Mouse (Mus musculus) liver, embryonic 15.5 days (tissue): ENCODE results near the gene Scgb1a1. TPM values are rescaled to one million over a fixed set of nuclear protein-coding genes. Genes with fewer than 3 reads are reported as not detected.
"Not testable (repeated sequence)": the region's sequence is repeated elsewhere in the genome, so short reads cannot be mapped to it uniquely, and the experiment has no call there.

Experiments
- ATAC-seq: fragments of 200-750 bp; cut with Nextera tagmentation; 2 replicates; pipeline ENCODE4 v1.8.0; 2017; ENCODE audit warnings: moderate number of reproducible peaks, mild to moderate bottlenecking, moderate library complexity; ENCODE audit not compliant: insufficient read depth
- H3K27ac ChIP-seq: fragments of 300-500 bp; sonication (generic); replicated peaks from 2 replicates; pipeline ENCODE4 v1.5.1; 2015; ENCODE audit warnings: mild to moderate bottlenecking, inconsistent platforms
- H3K27me3 ChIP-seq: fragments of 300-500 bp; sonication (generic); 2 replicates; pipeline ENCODE4 v1.6.1; 2015; ENCODE audit warnings: mild to moderate bottlenecking, inconsistent platforms
- H3K36me3 ChIP-seq: fragments of 300-500 bp; sonication (generic); replicated peaks from 2 replicates; pipeline ENCODE4 v1.6.1; 2015; ENCODE audit warnings: moderate library complexity, mild to moderate bottlenecking, inconsistent platforms
- H3K4me1 ChIP-seq: fragments of 300-500 bp; sonication (generic); replicated peaks from 2 replicates; pipeline ENCODE4 v1.6.1; 2015; ENCODE audit warnings: inconsistent platforms
- H3K4me2 ChIP-seq: fragments of 300-500 bp; sonication (generic); 2 replicates; pipeline ENCODE4 v1.6.1; 2015; ENCODE audit warnings: moderate library complexity, mild to moderate bottlenecking, inconsistent platforms
- H3K4me3 ChIP-seq: fragments of 300-500 bp; sonication (generic); replicated peaks from 2 replicates; pipeline ENCODE4 v1.5.1; 2015; ENCODE audit warnings: mild to moderate bottlenecking, inconsistent platforms
- H3K9ac ChIP-seq: fragments of 300-500 bp; sonication (generic); 2 replicates; pipeline ENCODE4 v1.6.1; 2015; ENCODE audit warnings: moderate library complexity, mild to moderate bottlenecking, inconsistent platforms
- H3K9me3 ChIP-seq: fragments of 300-500 bp; sonication (generic); replicated peaks from 2 replicates; pipeline ENCODE4 v1.6.1; 2016; ENCODE audit warnings: inconsistent platforms
- WGBS: fragments of 180-500 bp; shearing (Covaris S2); methylation state at CpG from one replicate; pipeline ENCODE4 v1.1.7; 2015; ENCODE audit warnings: mixed read lengths; ENCODE audit not compliant: insufficient replicate concordance; 5-methylcytosine and 5-hydroxymethylcytosine counted together
- polyA plus RNA-seq: library from polyadenylated mRNA; unstranded; fragments of >200 nt; fragmentation: Nextera tagmentation; extraction: Ambion mirVana; gene quantifications from 2 replicates; pipeline ENCODE4 v1.2.1, GENCODE M21; 2015

Gene Scgb1a1
- polyA plus RNA-seq: not detected in 2 replicates

- Histone ChIP-seq H3K4me2 (no peak within 1 kb of the TSS), H3K27ac (no peak within 1 kb of the TSS), H3K9me3 (no peaks in the 10 kb centered on the region), H3K27me3 (no peaks in the 10 kb centered on the region; the same call in 1 of the 2 replicates), H3K4me3 (no peak within 1 kb of the TSS), H3K9ac (no peak within 1 kb of the TSS), H3K36me3 (no peaks in the 10 kb centered on the region), H3K4me1 (no peaks in the 10 kb centered on the region)
- WGBS: 60% methylated on average over 4 of the region's 4 CpGs
- ATAC-seq: no peak
Observed at GRCm38 (mm10) chr19:9087821-9088220, at the start of gene Scgb1a1. Gene Scgb1a1 (minus strand): TSS chr19:9087958.

- Histone ChIP-seq H3K27me3 (no peaks in the 10 kb centered on the region), H3K36me3 (no peaks in the 10 kb centered on the region), H3K4me2 (no peak overlapping the region), H3K9me3 (no peaks in the 10 kb centered on the region), H3K4me1 (peaks cover 16% of the 10 kb centered on the region), H3K9ac (no peak overlapping the region), H3K4me3 (no peak overlapping the region), H3K27ac (no peak overlapping the region)
- ATAC-seq: no peak
- 70% methylated on average over 1 of the region's 1 CpGs for WGBS
Observed at GRCm38 (mm10) chr19:9137159-9137558, 49.4 kb upstream of the Scgb1a1 start.

GRCm38 (mm10) chr19:9135512-9136331, 48.0 kb upstream of the Scgb1a1 start, which contains the start of gene Asrgl1:
Gene Asrgl1 (minus strand): TSS chr19:9135636.
- H3K27me3 ChIP-seq: no peaks in the 10 kb centered on the region

GRCm38 (mm10) chr19:9134746-9135511, 47.2 kb upstream of the Scgb1a1 start:
- Histone ChIP-seq H3K9me3 (no peaks in the 10 kb centered on the region), H3K9ac (peak overlapping the region; percentile 63), H3K4me1 (peaks cover 16% of the 10 kb centered on the region), H3K27ac (no peak overlapping the region; the same call in 1 of the 2 replicates), H3K4me2 (peak overlapping the region; percentile 93), H3K36me3 (no peaks in the 10 kb centered on the region), H3K27me3 (no peaks in the 10 kb centered on the region), H3K4me3 (peak overlapping the region; percentile 70)
- peak; percentile 61 for ATAC-seq
- under 1% methylated on average over 36 of the region's 37 CpGs for WGBS

More at GRCm38 (mm10) chr19:9135512-9136331, 48.0 kb upstream of the Scgb1a1 start, which contains the start of gene Asrgl1:
- H3K27ac ChIP-seq: no peak within 1 kb of the TSS; the same call in 1 of the 2 replicates
- peaks cover 16% of the 10 kb centered on the region for H3K4me1 ChIP-seq
- WGBS: 10% methylated on average over 31 of the region's 31 CpGs
- peak; percentile 88 for ATAC-seq
- peak within 1 kb of the TSS; percentile 93 for H3K4me2 ChIP-seq
- peak within 1 kb of the TSS; percentile 70 for H3K4me3 ChIP-seq
- H3K36me3 ChIP-seq: no peaks in the 10 kb centered on the region
- H3K9me3 ChIP-seq: no peaks in the 10 kb centered on the region
- peak within 1 kb of the TSS; percentile 63 for H3K9ac ChIP-seq

GRCm38 (mm10) chr19:9129996-9130395, 42.2 kb upstream of the Scgb1a1 start:
- no peak overlapping the region for H3K9ac ChIP-seq
- H3K27me3 ChIP-seq: no peaks in the 10 kb centered on the region
- peaks cover 16% of the 10 kb centered on the region for H3K4me1 ChIP-seq
- H3K4me3 ChIP-seq: no peak overlapping the region
- no peak overlapping the region for H3K27ac ChIP-seq
- peaks cover 6% of the 10 kb centered on the region; the same call in 1 of the 2 replicates for H3K36me3 ChIP-seq
- H3K4me2 ChIP-seq: no peak overlapping the region
- no peak for ATAC-seq
- H3K9me3 ChIP-seq: no peaks in the 10 kb centered on the region
- 76% methylated on average over 1 of the region's 1 CpGs for WGBS

DNA sequence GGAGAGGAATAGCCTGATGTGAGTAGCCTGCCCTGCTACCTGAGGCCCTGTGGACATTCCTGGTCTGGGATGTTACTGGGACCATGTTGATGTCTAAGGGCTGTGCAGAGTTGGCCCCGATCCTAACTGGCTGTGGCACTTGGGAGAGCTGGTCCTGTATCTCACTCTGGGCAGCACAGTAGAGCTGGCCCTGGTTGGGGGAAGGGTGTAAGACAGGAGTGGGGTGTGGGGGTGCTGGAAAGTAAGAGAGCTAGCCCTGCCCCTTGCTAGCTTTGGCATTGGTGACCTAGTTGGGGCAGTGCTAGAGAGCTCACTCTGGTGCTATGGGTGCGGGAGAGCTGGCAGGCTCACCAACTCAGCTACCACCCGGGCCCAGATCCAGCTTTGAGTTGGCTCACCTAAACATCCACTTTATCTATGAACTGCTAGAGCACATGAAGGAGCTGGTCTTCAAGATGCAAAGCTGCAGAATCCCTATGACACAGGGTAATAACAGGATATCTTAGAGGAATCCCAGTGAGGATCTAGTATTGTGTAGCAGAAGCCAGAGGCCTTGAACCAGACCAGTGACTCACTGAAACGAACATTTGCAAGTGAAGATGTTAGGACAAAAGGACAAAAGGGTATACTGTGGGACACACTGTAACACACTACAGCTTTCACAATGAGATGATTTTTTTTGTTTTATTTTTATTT, 40.9 kb upstream of the Scgb1a1 start:
- Histone ChIP-seq H3K27ac (no peak overlapping the region), H3K4me1 (peaks cover 6% of the 10 kb centered on the region; the same call in 1 of the 2 replicates), H3K9ac (no peak overlapping the region), H3K36me3 (peaks cover 6% of the 10 kb centered on the region; the same call in 1 of the 2 replicates), H3K27me3 (no peaks in the 10 kb centered on the region), H3K4me2 (no peak overlapping the region), H3K9me3 (no peaks in the 10 kb centered on the region), H3K4me3 (no peak overlapping the region)
- WGBS: 81% methylated on average over 4 of the region's 4 CpGs
- no peak for ATAC-seq

DNA sequence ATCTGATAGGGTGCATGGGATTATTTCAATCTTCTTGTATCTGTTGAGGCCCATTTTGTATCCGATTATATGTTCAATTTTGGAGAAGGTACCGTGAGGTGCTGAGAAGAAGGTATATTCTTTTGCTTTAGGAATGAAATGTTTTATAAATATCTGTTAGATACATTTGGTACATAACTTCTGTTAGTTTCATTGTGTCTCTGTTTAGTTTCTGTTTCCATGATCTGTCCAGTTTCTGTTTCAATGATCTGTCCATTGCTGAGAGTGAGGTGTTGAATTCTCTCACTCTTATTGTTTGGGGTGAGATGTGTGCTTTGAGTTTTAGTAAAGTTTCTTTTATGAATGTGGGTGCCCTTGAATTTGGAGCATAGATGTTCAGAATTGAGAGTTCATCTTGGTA, 36.2 kb upstream of the Scgb1a1 start:
- not testable (repeated sequence) for ATAC-seq, H3K36me3 ChIP-seq, H3K4me1 ChIP-seq, H3K27me3 ChIP-seq, H3K9ac ChIP-seq, H3K4me2 ChIP-seq, H3K9me3 ChIP-seq, H3K4me3 ChIP-seq, H3K27ac ChIP-seq
- 77% methylated on average over 2 of the region's 2 CpGs for WGBS

DNA sequence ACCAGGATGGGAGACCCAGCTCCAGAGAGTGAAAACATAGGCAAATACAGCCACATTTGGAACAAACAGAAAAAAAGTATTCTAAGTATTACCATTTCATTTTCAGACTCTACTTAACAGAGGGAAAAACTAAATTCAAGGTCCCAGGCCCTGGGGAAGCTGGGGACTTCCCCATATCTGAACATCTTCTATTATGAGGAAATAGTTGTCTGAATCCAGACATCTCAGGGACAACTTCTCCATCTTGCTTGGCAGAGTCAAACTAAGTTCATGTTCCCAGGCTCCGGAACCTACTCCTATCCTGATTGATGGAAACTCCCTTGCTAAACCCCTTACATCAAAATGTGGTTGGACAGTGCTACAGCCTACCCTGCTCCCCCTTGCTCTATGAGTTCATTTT, 34.6 kb upstream of the Scgb1a1 start:
- no peaks in the 10 kb centered on the region for H3K27me3 ChIP-seq
- no peak overlapping the region for H3K9ac ChIP-seq
- ATAC-seq: no peak
- H3K4me1 ChIP-seq: no peaks in the 10 kb centered on the region
- no peak overlapping the region for H3K27ac ChIP-seq
- no peak overlapping the region for H3K4me2 ChIP-seq
- no peak overlapping the region for H3K4me3 ChIP-seq
- no peaks in the 10 kb centered on the region for H3K9me3 ChIP-seq
- 61% methylated on average over 1 of the region's 1 CpGs for WGBS
- H3K36me3 ChIP-seq: peaks cover 6% of the 10 kb centered on the region; the same call in 1 of the 2 replicates

- no peaks in the 10 kb centered on the region for H3K9me3 ChIP-seq
- H3K4me1 ChIP-seq: peaks cover 5% of the 10 kb centered on the region; the same call in 1 of the 2 replicates
- WGBS: 75% methylated on average over 3 of the region's 3 CpGs
- H3K36me3 ChIP-seq: no peaks in the 10 kb centered on the region
- H3K4me2 ChIP-seq: no peak overlapping the region
- no peak for ATAC-seq
- H3K4me3 ChIP-seq: no peak overlapping the region
- no peaks in the 10 kb centered on the region for H3K27me3 ChIP-seq
- H3K9ac ChIP-seq: no peak overlapping the region
- H3K27ac ChIP-seq: no peak overlapping the region
Observed at GRCm38 (mm10) chr19:9119655-9120425, 32.1 kb upstream of the Scgb1a1 start.

- Histone ChIP-seq H3K27me3 (no peaks in the 10 kb centered on the region), H3K9me3 (no peaks in the 10 kb centered on the region), H3K36me3 (no peaks in the 10 kb centered on the region), H3K9ac (no peak overlapping the region), H3K4me1 (peaks cover 5% of the 10 kb centered on the region; the same call in 1 of the 2 replicates), H3K27ac (no peak overlapping the region), H3K4me3 (no peak overlapping the region), H3K4me2 (no peak overlapping the region)
- ATAC-seq: no peak
- WGBS: 76% methylated on average over 5 of the region's 5 CpGs
Observed at GRCm38 (mm10) chr19:9117275-9117674, 29.5 kb upstream of the Scgb1a1 start.
